Mouse (Mus musculus): ENCODE results near the gene Calhm6.
A peak's percentile ranks its signal among the peaks of the same experiment; 100 is the strongest.

Gene Calhm6

GRCm38 (mm10) chr10:34096418-34096883, 31.3 kb downstream of the Calhm6 start, which contains the start of gene Calhm5:
Gene Calhm5 (minus strand): TSS chr10:34096519.
- peak; percentile 13 for DNase-seq (ENCODE audit: low spot score)

- DNase-seq (ENCODE audit: low spot score), result no peak
Observed at GRCm38 (mm10) chr10:34095964-34096363, 31.8 kb downstream of the Calhm6 start.

DNA sequence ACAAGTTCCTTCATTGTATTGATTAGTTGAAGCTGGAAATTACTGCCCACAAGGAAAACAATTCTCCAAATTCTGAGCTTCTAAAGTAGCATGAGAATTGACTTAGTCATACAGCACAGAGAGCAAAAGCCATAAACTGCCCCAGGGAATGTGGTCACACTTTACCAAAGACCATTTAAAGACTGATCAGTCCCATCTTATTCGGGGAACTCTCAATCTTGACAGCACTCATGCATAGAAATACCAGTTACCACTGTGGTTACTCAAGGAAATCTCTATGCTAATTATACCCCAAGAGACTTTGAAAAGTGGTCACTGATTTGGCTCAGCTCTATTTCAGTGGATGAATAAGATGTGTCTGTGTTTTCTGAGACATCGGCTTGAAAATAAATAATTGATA, 32.6 kb downstream of the Calhm6 start:
- DNase-seq (ENCODE audit: low spot score), result no peak

DNA sequence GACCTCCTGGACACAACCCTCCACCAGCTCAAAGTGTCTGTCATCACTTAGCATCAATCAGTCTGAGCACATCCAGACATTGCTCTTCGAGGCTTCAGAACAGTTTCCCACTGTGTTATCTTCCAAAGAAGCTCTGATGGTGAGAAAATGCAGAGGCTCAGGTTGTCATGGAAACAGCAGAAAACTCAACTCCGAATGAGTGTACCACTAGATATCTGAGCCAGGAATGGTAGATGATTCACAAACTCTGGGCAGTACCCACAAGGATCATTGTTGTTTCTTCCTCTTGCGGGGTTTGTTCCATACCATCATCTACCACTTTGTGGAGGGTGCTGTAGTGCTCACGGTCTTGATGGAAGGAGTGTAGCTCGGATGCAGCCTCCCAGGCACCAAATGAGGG, 35.9 kb downstream of the Calhm6 start:
- no peak for DNase-seq (ENCODE audit: low spot score)

DNA sequence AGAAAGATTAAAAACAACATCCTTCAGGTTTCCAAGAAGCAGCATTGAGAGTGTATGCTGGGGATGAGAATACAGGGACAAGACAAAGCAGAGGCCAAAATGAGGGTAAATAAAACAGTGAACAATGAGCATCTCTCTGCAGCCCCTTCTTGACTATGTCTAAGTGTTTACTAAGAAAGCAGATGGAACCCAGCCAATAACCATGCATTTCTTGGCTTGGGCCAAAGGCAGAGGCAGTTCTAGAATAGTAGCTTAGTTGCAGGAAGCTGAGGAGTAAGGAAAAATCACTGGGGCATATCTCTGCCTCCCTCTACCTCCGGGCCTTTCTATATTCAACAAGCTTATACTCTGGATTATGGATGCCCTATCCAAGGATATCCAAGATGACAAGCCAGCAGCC, 37.3 kb downstream of the Calhm6 start:
- DNase-seq (ENCODE audit: low spot score), result no peak

GRCm38 (mm10) chr10:34089517-34089916, 38.3 kb downstream of the Calhm6 start:
- no peak for DNase-seq (ENCODE audit: low spot score)

- no peak for DNase-seq (ENCODE audit: low spot score)
Observed at GRCm38 (mm10) chr10:34088515-34088914, 39.3 kb downstream of the Calhm6 start.

- DNase-seq (ENCODE audit: low spot score), result no peak
Observed at GRCm38 (mm10) chr10:34086514-34086913, 41.3 kb downstream of the Calhm6 start.
